Mouse (Mus musculus) lung, adult 2 months (tissue): Measurements from ENCODE around the gene Arhgef7.

Experiments
- CTCF ChIP-seq: fragments of 200-500 bp; IDR thresholded peaks from 2 replicates; pipeline ENCODE4 v1.5.1; 2011; ENCODE audit warnings: mild to moderate bottlenecking, low read length, control low read depth; ENCODE audit not compliant: insufficient read depth
- POLR2A ChIP-seq: fragments of 200-500 bp; IDR thresholded peaks from 2 replicates; pipeline ENCODE4 v1.6.1; 2011; ENCODE audit warnings: low read depth, mild to moderate bottlenecking, control low read depth, low read length, borderline replicate concordance; ENCODE audit errors: extremely low read depth

DNA sequence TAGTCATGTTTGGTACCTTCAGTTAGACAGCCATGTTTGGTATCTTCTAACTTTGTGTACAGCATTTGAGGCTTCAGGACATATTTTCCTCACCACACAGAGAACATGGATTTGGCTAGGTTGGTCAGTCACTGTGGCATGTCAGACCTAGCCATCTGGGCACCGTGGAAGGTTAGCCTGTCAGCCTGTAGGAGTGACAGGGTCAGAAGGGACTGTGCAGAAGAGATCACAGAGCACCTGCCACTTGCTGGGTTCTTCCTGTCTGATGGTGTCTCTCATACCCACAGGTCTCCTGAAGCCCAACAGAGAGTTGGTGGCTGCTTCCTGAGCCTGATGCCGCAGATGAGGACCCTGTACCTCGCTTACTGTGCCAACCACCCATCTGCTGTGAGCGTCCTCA, 77.4 kb downstream of the Arhgef7 start:
- TF ChIP-seq CTCF: no peak
- no peak for TF ChIP-seq POLR2A
